Mouse (Mus musculus): Measurements from ENCODE around the gene Sufu.

- TF ChIP-seq TAL1 (IDR thresholded peaks at IDR 0.05; ENCODE audit: low read length) (no peak), GATA1 (IDR thresholded peaks at IDR 0.05; ENCODE audit: low read length) (no peak)
Measured at GRCm38 (mm10) chr19:46489448-46489847, 92.8 kb downstream of the Sufu start.

Measured in erythroblast, embryonic 14.5 days (primary cell).